Mouse (Mus musculus) neural tube, embryonic 12.5 days (tissue): ENCODE measurements at regions not wholly inside any gene's neighbourhood (a gene's known extent, or its start where the extent isn't known, plus 50 kb on each side); places are given as distances from the start of the nearest gene placed in this dataset.

Source experiments
- ATAC-seq: fragments of 200-750 bp; cut with Nextera tagmentation; 2 replicates; pipeline ENCODE4 v1.8.0; 2017; ENCODE audit warnings: low read depth, mild to moderate bottlenecking, moderate TSS enrichment, moderate library complexity; ENCODE audit not compliant: low FRiP score
- H3K27ac ChIP-seq: fragments of 300-500 bp; sonication (generic); 2 replicates; pipeline ENCODE4 v1.5.1; 2016
- H3K27me3 ChIP-seq: fragments of 300-500 bp; sonication (generic); replicated peaks from 2 replicates; pipeline ENCODE4 v1.6.1; 2016; ENCODE audit warnings: mild to moderate bottlenecking
- H3K36me3 ChIP-seq: fragments of 300-500 bp; sonication (generic); 2 replicates; pipeline ENCODE4 v1.6.1; 2016; ENCODE audit warnings: mild to moderate bottlenecking
- H3K4me1 ChIP-seq: fragments of 300-500 bp; sonication (generic); 2 replicates; pipeline ENCODE4 v1.6.1; 2016
- H3K4me2 ChIP-seq: fragments of 300-500 bp; sonication (generic); replicated peaks from 2 replicates; pipeline ENCODE4 v1.6.1; 2016; ENCODE audit warnings: mild to moderate bottlenecking
- H3K4me3 ChIP-seq: fragments of 300-500 bp; sonication (generic); 2 replicates; pipeline ENCODE4 v1.5.1; 2016
- H3K9ac ChIP-seq: fragments of 300-500 bp; sonication (generic); 2 replicates; pipeline ENCODE4 v1.6.1; 2016; ENCODE audit warnings: mild to moderate bottlenecking
- H3K9me3 ChIP-seq: fragments of 300-500 bp; sonication (generic); 2 replicates; pipeline ENCODE4 v1.6.1; 2016; ENCODE audit warnings: mild to moderate bottlenecking
- WGBS: fragments of 180-500 bp; shearing (Covaris S2); methylation state at CpG from one replicate; pipeline ENCODE4 v1.1.7; 2016; 5-methylcytosine and 5-hydroxymethylcytosine counted together

- Histone ChIP-seq H3K36me3 (no peaks in the 10 kb centered on the region), H3K27me3 (no peaks in the 10 kb centered on the region; the same call in 1 of the 2 replicates), H3K9ac (no peak overlapping the region), H3K27ac (no peak overlapping the region), H3K4me2 (no peak overlapping the region), H3K4me3 (no peak overlapping the region), H3K4me1 (no peaks in the 10 kb centered on the region), H3K9me3 (no peaks in the 10 kb centered on the region)
- ATAC-seq, result no peak
- 83% methylated on average over 10 of the region's 10 CpGs for WGBS
These were observed 106.3 kb upstream of the Stx18 start for GRCm38 (mm10) chr5:37932086-37932759.

- H3K9ac ChIP-seq, result no peak overlapping the region
- H3K27me3 ChIP-seq, result peaks cover 31% of the 10 kb centered on the region
- H3K9me3 ChIP-seq, result 0 out of 2 replicates have a peak, but pooled peaks cover 4% of the 10 kb centered on the region
- no peak overlapping the region for H3K4me3 ChIP-seq
- H3K36me3 ChIP-seq, result no peaks in the 10 kb centered on the region
- H3K27ac ChIP-seq, result no peak overlapping the region
- peaks cover 15% of the 10 kb centered on the region for H3K4me1 ChIP-seq
- no peak for ATAC-seq
- 9% methylated on average over 2 of the region's 2 CpGs for WGBS
- no peak overlapping the region for H3K4me2 ChIP-seq
These were observed 96.1 kb upstream of the Msx1 start for GRCm38 (mm10) chr5:37920481-37920880.

GRCm38 (mm10) chr5:37919102-37919501 lies 94.7 kb upstream of the Msx1 start:
- no peak overlapping the region for H3K27ac ChIP-seq
- H3K27me3 ChIP-seq, result peaks cover 31% of the 10 kb centered on the region
- H3K36me3 ChIP-seq, result no peaks in the 10 kb centered on the region
- ATAC-seq, result no peak
- H3K4me1 ChIP-seq, result peaks cover 15% of the 10 kb centered on the region
- H3K4me2 ChIP-seq, result no peak overlapping the region
- H3K4me3 ChIP-seq, result no peak overlapping the region
- WGBS, result 79% methylated on average over 3 of the region's 3 CpGs
- H3K9me3 ChIP-seq, result 0 out of 2 replicates have a peak, but pooled peaks cover 4% of the 10 kb centered on the region
- no peak overlapping the region for H3K9ac ChIP-seq

- no peak overlapping the region for H3K27ac ChIP-seq
- peak overlapping the region; percentile 9; the same call in 1 of the 2 replicates for H3K4me3 ChIP-seq
- H3K27me3 ChIP-seq, result peaks cover 31% of the 10 kb centered on the region
- WGBS, result 2% methylated on average over 28 of the region's 28 CpGs
- ATAC-seq, result peak; percentile 48; the same call in 1 of the 2 replicates
- H3K36me3 ChIP-seq, result no peaks in the 10 kb centered on the region
- H3K4me2 ChIP-seq, result peak overlapping the region; percentile 55
- H3K9me3 ChIP-seq, result 0 out of 2 replicates have a peak, but pooled peaks cover 4% of the 10 kb centered on the region
- peaks cover 15% of the 10 kb centered on the region for H3K4me1 ChIP-seq
- H3K9ac ChIP-seq, result peak overlapping the region; percentile 29; the same call in 1 of the 2 replicates
These were observed 93.8 kb upstream of the Msx1 start for GRCm38 (mm10) chr5:37918001-37918707.

GRCm38 (mm10) chr5:37917161-37917560 lies 92.8 kb upstream of the Msx1 start:
- peaks cover 31% of the 10 kb centered on the region for H3K27me3 ChIP-seq

GRCm38 (mm10) chr5:37904683-37905352 lies 80.4 kb upstream of the Msx1 start:
- Histone ChIP-seq H3K4me2 (no peak overlapping the region), H3K9me3 (peaks cover 8% of the 10 kb centered on the region; the same call in 1 of the 2 replicates), H3K9ac (no peak overlapping the region), H3K27me3 (peaks cover 36% of the 10 kb centered on the region), H3K4me1 (peaks cover 6% of the 10 kb centered on the region), H3K36me3 (no peaks in the 10 kb centered on the region), H3K4me3 (no peak overlapping the region), H3K27ac (no peak overlapping the region)
- no peak for ATAC-seq
- 51% methylated on average over 5 of the region's 5 CpGs for WGBS

More at GRCm38 (mm10) chr5:37917161-37917560, 92.8 kb upstream of the Msx1 start:
- Histone ChIP-seq H3K9ac (no peak overlapping the region), H3K27ac (no peak overlapping the region), H3K4me1 (peaks cover 15% of the 10 kb centered on the region), H3K4me3 (no peak overlapping the region), H3K4me2 (peak overlapping the region; percentile 55; the same call in 1 of the 2 replicates), H3K9me3 (0 out of 2 replicates have a peak, but pooled peaks cover 2% of the 10 kb centered on the region), H3K36me3 (no peaks in the 10 kb centered on the region)
- 8% methylated on average over 5 of the region's 5 CpGs for WGBS
- ATAC-seq, result no peak

GRCm38 (mm10) chr5:37903861-37904260 lies 79.5 kb upstream of the Msx1 start:
- ATAC-seq, result no peak
- Histone ChIP-seq H3K27ac (no peak overlapping the region), H3K4me1 (peaks cover 6% of the 10 kb centered on the region), H3K9me3 (peaks cover 3% of the 10 kb centered on the region; the same call in 1 of the 2 replicates), H3K36me3 (no peaks in the 10 kb centered on the region), H3K4me2 (no peak overlapping the region), H3K4me3 (no peak overlapping the region), H3K9ac (no peak overlapping the region), H3K27me3 (peaks cover 42% of the 10 kb centered on the region)
- 77% methylated on average over 3 of the region's 3 CpGs for WGBS

GRCm38 (mm10) chr5:37902741-37903140 lies 78.4 kb upstream of the Msx1 start:
- H3K9ac ChIP-seq, result no peak overlapping the region
- no peaks in the 10 kb centered on the region for H3K36me3 ChIP-seq
- 30% methylated on average over 2 of the region's 2 CpGs for WGBS
- no peak overlapping the region for H3K4me2 ChIP-seq
- peaks cover 42% of the 10 kb centered on the region for H3K27me3 ChIP-seq
- H3K27ac ChIP-seq, result no peak overlapping the region
- no peak overlapping the region for H3K4me3 ChIP-seq
- H3K4me1 ChIP-seq, result peaks cover 14% of the 10 kb centered on the region
- ATAC-seq, result no peak
- H3K9me3 ChIP-seq, result peaks cover under 1% of the 10 kb centered on the region; the same call in 1 of the 2 replicates

GRCm38 (mm10) chr5:37901861-37902291 lies 77.5 kb upstream of the Msx1 start:
- Histone ChIP-seq H3K36me3 (no peaks in the 10 kb centered on the region), H3K27ac (no peak overlapping the region), H3K9ac (no peak overlapping the region), H3K4me3 (no peak overlapping the region), H3K4me2 (peak overlapping the region; percentile 42), H3K9me3 (no peaks in the 10 kb centered on the region), H3K27me3 (peaks cover 46% of the 10 kb centered on the region), H3K4me1 (peaks cover 21% of the 10 kb centered on the region)
- ATAC-seq, result no peak
- 2% methylated on average over 16 of the region's 16 CpGs for WGBS

GRCm38 (mm10) chr5:37898041-37898615 lies 73.7 kb upstream of the Msx1 start:
- WGBS, result 43% methylated on average over 12 of the region's 12 CpGs
- Histone ChIP-seq H3K36me3 (no peaks in the 10 kb centered on the region), H3K4me2 (no peak overlapping the region), H3K4me1 (peaks cover 52% of the 10 kb centered on the region), H3K27ac (no peak overlapping the region), H3K4me3 (no peak overlapping the region), H3K27me3 (peaks cover 58% of the 10 kb centered on the region), H3K9ac (no peak overlapping the region), H3K9me3 (no peaks in the 10 kb centered on the region)
- no peak for ATAC-seq

GRCm38 (mm10) chr5:37897501-37897900 lies 73.1 kb upstream of the Msx1 start:
- ATAC-seq, result no peak
- Histone ChIP-seq H3K4me3 (no peak overlapping the region), H3K4me1 (peaks cover 56% of the 10 kb centered on the region), H3K4me2 (no peak overlapping the region), H3K36me3 (no peaks in the 10 kb centered on the region), H3K9ac (no peak overlapping the region), H3K27ac (no peak overlapping the region), H3K27me3 (peaks cover 59% of the 10 kb centered on the region), H3K9me3 (no peaks in the 10 kb centered on the region)
- 34% methylated on average over 6 of the region's 6 CpGs for WGBS
